Mouse (Mus musculus) lung, postnatal 36 days (tissue): ENCODE measurements around the gene Pkm.

Source experiments
- DNase-seq: peaks from one replicate; pipeline ENCODE4 v3.0.0; 2022; ENCODE audit warnings: mixed read lengths

Gene Pkm

GRCm38 (mm10) chr9:59655958-59656634 is at the start of gene Pkm:
Gene Pkm (plus strand): TSS chr9:59656368.
- peak; percentile 99 for DNase-seq

GRCm38 (mm10) chr9:59610950-59611349 is 45.2 kb upstream of the Pkm start:
- DNase-seq: no peak

GRCm38 (mm10) chr9:59615797-59616196 is 40.4 kb upstream of the Pkm start:
- no peak for DNase-seq

DNA sequence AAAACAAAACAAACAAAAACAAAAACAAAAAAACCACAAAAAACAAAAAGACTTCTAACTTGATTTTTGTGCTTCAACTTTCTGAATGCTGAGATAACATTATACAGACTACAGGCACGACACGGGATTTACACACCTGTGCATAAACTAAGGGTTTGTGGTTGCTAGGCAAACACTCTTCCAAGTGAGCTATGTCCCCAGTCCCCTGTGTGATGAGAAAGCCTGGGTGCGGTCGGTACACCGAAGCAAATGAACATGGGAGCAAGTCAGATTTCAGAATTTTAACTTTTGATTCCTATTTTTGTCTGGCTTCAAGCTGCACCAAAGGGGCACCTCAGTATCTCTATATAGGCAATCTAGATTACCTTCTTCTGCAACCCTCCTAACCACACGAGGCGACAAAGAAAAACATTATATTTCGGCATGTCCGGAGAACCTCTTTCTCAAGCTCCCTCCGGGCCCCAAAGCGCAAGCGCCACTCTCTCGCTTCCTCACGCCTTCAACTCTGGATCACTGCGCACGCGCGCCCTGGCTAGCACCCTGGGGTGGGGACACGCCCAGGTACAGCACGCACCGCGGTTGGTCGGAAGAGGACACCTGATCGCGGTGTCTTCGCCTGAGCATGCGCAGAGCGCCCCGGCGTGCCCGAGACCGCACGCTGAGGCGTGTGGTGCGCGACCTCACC is 39.4 kb upstream of the Pkm start, which contains the start of gene Parp6:
Gene Parp6, plus strand, starts transcription at position 663 of the 685 bp plus-strand sequence.
- peak; percentile 100 for DNase-seq

DNA sequence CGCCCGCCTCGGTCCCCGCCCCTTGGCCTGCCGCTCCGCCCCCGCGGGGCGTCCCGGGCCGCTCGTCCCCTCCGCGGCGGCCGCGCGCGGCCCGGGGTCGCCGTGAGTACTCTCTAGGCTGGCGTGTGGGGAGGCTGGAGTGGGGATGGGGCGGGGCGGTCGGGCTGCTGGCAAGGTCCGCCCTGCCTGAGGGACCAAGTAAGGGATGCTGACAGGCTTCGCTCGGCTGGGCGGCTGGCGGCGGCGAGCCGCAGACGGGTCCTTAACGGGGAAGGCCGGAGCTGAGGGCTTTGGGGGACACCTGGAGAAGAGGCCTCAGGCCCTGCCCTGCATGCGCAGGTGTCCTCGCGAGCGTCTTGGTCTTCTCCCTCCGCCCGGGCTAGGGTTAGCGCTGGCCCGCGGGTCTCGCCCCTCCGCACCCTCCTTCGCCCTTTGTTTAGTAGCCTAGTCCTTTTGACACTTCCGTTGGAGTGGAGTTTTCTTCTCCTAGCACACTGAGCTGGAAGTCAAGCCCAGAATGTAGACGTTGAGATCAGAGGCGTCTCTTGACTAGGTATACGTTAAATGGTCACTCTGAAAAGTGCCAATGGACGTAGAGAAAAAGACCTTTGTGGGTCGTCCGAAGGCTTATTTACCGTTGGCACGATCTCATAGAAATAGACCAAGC is 38.7 kb upstream of the Pkm start:
- DNase-seq: peak; percentile 31

DNA sequence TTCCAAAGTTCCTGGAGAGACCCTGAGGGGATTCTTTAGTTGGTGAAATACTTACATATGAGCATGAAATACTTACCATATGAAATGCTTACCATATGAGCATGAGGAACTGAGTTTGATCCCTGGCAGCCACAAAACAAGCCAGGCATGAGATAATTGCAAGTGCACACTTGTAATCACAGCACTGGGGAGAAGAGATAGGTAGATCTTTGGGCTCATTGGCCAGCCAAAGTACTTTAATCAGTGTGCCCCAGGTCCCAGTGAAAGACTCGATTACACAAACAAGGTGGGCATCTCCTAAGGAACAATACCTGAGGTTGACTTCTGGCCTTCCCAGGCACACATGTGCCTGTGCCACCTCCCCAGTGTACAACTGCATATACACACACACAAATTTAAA is 17.8 kb upstream of the Pkm start:
- DNase-seq: no peak

- DNase-seq: no peak
Measured at GRCm38 (mm10) chr9:59639936-59640335, 16.2 kb upstream of the Pkm start.

- DNase-seq: no peak
Measured at GRCm38 (mm10) chr9:59641320-59641719, 14.8 kb upstream of the Pkm start.

DNA sequence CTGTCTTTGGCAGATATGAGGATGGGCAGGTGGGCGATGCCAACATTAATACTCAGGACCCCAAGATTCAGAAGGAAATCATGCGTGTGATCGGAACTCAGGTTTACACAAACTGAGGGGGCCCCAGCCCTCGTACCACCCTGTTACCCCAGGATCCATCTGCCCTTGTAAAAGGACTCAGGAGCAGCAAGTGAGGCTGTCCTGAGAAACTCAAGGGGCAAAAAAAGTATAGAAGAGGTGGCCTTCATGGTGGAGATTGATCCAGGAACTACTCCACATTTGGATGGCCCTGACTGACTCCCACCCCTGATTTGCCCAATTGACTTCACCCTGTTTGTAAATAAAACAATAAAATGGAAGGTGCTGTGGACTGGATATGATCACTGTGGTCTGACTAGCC is 6.3 kb upstream of the Pkm start:
- no peak for DNase-seq

GRCm38 (mm10) chr9:59653371-59653770 is 2.8 kb upstream of the Pkm start:
- DNase-seq: peak; percentile 69

DNA sequence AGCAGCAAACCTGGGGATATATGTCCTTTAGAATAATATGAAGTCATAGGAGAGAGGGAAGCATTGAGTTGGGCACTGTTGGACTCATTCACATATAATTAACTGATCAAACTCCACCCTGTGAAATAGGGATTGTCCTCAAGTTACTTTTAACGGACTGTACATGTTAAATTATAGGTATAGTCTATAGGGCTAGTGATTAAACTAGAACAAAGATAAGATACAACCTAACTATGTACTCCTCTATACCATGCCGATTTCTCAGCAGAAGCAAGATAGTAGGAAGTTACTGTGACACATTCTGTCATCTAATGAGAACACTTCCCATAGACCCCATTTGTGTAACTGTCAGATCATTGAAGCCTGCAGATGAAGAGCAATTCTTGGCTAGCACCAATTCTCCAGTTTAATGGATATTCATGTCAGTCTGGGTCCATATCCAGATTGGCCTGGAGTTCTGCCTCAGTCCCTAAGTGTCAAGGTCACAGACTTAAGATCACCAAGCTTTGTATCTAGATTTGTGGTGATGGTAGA is 1.7 kb upstream of the Pkm start:
- no peak for DNase-seq

- DNase-seq: peak; percentile 83
Measured at GRCm38 (mm10) chr9:59656635-59657617, 758 bp downstream of the Pkm start.

DNA sequence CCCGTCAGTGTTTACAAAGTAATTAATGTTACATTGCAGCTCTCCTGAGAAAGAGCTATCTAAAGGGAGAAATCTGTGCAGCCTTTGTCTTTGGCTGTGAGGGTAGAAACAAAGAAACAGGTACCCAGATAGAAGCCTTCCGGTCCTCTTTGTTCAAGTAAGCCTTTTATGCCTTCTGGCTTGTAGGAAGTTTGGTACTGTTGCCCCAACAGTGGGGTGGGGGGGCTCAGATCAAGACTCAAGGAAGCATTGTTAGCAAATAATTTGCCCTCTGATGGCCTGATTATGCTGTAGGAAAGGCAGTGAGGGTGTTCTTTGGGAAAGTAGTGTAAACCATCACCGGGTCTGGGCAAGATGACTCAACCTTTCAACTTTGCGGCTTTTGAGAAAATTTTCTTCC is 2.0 kb downstream of the Pkm start:
- no peak for DNase-seq

DNA sequence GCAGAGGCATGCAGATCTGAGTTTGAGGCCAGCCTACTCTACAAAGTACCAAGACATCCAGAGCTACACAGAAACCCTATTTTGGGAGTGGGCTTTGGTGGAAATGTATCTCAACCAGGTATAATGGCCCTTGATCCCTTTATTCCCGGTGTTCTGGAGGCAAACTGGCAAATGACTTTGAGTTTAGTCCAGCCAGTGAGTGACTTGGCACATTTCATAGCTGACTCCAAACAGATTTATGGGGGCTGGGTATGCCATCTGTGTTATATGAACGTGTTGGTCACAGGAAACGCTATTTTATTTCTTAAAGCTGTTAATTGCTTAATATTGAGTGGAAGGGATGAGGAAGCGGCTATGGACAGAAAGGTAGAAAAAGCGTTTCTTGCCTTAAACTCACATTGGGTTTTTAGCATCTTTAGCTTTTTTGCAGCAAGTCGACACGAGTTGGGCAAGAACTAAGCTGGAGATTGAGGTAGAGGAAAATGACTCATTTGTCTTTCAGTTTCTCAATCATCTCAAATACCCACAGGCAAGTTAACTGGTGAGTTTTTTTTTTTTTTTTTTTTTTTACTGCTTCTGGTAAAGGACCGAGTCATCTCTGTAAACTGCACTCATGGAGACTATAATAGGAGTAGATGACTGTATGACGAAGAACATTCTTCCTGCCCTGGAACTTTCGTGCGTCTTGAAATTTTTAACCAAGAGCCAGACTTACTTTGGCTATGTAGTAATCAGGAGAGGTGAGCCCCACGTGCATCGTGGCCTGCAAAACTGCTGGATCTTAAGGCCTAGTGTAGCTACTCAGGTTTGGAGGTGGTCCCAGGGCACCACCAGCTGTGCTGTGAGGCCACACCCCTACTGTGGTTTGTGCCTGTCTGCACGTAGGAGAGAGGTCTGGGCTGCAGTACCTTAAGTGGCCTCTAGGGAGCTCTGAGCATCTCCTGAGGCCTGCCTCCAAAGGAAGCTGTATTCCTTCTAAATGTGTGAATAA is 3.2 kb downstream of the Pkm start:
- DNase-seq: peak; percentile 95

DNA sequence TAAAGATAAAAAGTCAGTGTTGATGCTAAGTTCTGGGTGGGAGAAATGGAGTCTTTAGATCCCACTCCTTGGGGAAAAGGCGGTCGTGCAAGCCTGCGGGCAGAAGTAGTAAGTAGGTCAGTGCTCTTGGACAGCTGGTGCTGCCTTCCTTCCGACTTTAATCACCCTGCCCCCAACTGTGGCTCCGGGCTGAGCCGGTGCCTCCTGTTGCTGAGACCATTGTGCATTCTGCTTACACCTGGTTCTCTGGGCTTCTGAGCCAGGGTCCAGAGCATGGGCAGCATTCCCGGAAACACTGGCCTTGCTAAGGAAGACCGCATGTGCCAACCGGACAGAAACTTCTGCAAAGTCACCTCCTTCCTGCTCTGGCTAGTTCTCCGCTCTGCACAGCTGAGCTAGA is 4.3 kb downstream of the Pkm start:
- DNase-seq: no peak

DNA sequence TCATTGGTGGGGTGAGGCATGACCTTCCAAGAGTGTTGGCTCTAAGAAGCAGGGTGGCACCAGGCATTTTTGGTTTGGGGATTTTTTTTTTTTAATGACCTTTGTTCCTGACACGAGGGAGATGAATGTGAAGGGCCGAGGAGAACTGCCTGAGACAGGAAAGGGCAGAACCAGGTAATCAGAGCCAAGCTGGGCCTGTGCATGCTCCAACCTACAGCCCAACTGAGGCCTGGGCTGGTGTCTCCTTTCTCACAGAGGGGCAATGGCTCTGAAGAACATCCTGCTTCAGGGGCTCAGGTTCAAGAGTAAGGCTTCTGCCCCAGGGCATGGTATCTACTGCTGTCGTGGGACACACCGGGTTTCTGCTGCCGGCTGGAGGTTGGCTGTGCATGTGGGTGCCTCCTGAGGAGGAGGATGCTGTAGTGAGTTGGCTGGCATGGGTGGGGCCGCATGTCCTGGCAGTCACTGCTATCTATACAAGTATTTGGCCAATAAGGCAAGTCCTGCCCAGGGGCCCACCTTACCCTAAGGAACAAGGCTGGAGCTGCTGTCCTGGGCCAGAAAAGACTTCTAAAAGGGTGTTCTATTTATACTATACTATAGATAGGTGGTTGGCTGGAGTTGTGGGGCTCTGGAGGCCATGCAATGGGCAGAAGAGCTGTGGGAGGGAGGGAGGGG is 5.3 kb downstream of the Pkm start:
- DNase-seq: no peak

DNA sequence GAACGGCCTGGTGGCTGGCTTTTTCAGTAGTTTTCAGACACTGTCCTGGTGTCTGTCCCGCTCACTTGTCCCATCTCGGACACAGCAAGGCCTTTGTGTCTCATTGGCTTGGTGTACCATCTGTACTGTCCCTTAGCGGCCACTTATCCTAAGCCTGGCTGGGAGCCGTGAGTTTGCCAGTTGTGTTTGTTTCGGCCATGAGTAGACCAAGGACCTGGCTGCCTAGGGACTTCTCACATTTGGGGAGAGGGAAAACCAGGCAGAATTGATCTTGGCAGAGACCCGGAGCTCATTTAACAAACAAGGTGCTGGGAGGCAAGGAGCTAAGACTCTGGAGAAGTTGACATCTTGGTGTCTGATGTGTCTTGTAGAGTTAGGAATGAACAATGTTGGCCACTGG is 7.1 kb downstream of the Pkm start:
- no peak for DNase-seq

- DNase-seq: no peak
Measured at GRCm38 (mm10) chr9:59663957-59664356, 7.8 kb downstream of the Pkm start.

GRCm38 (mm10) chr9:59664664-59665256 is 8.6 kb downstream of the Pkm start:
- peak; percentile 80 for DNase-seq

- no peak for DNase-seq
Measured at GRCm38 (mm10) chr9:59666016-59666415, 9.8 kb downstream of the Pkm start.
